22 mouse cellular contexts compared by ENCODE assay signal in the genomic region with DNA sequence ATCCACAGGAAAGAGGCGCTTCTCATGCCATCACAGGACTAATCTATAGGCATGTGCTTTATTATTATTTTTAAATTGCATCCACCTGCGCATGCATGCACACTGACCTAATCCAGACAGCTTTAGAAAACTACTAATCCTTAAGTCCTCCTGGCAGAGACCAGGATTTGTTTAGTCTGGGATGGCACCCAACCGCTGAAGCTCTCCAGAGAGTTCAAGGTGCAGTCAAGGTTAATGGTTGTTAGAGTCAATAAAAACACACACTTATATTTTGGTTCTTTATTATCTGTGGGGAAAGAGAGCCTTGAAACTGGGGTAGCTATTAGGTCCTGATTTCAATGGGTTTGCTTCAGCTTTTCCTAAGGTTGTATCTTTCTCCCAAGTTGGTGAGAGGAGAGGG. TPM values are rescaled to one million over a fixed set of nuclear protein-coding genes. Genes with fewer than 3 reads are reported as not detected.
A peak's percentile ranks its signal among the peaks of the same experiment; 100 is the strongest.
DNase-seq lines count a peak whose midpoint lies in the region; ATAC-seq lines count a peak whose summit lies in the region.
"Had no signal": no experiment of that assay in that cellular context is flagged by ENCODE, and none has a peak within 500 bp of the region (broad histone marks: within the 10 kb centered on the region; RNA-seq: fewer than 3 reads in every experiment).

No protein-coding gene starts in this region.

- 80% methylated on average over 3 of the region's 3 CpGs for WGBS in heart, embryonic 11.5 days (ENCODE audit: insufficient replicate concordance)

- DNase-seq in adrenal gland, adult 2 months: peak; percentile 17
- DNase-seq in adrenal gland, postnatal 25 days: no peak
- DNase-seq in heart, adult 9 months (ENCODE audit: low spot score in 2 of 2): peak; percentile 10 to 30
- peak; percentile 26 to 44 for DNase-seq in kidney, adult 8-10 months
- no peak for DNase-seq in kidney, postnatal 10 days
- DNase-seq in ovary, adult 18-20 months (ENCODE audit: low spot score): peak; percentile 49
- DNase-seq in ovary, postnatal 10 days (ENCODE audit: low spot score): no peak
- DNase-seq: cerebellum, adult 11 months; forebrain, postnatal 0 days; gastrocnemius, postnatal 36 days; left cerebral cortex, postnatal 4 days; lung, postnatal 4 days; midbrain, embryonic 14.5 days; thymus, adult 18-20 months; thymus, postnatal 36 days had no signal

- ATAC-seq in heart, embryonic 11.5 days (replicated peaks; ENCODE audit: insufficient number of reproducible peaks, low FRiP score, low TSS enrichment): no peak
- ATAC-seq: activated CD4-positive, CD25-positive, alpha-beta regulatory T cell, adult 4 months; intestine, embryonic 16.5 days had no signal

- H3K27me3 ChIP-seq in heart, embryonic 11.5 days (ENCODE audit: control insufficient read depth, insufficient read depth, low read length): no peaks in the 10 kb centered on the region
- H3K27me3 ChIP-seq: limb, embryonic 15.5 days; neural tube, embryonic 12.5 days had no signal

- H3K36me3 ChIP-seq in heart, embryonic 11.5 days (ENCODE audit: control insufficient read depth, insufficient read depth, low read length): no peaks in the 10 kb centered on the region
- H3K36me3 ChIP-seq: forebrain, embryonic 10.5 days; limb, embryonic 15.5 days; neural tube, embryonic 12.5 days had no signal

- no peak overlapping the region for H3K27ac ChIP-seq in heart, embryonic 11.5 days (ENCODE audit: low read depth, low read length)
- H3K27ac ChIP-seq: forebrain, embryonic 10.5 days; hindbrain, postnatal 0 days; limb, embryonic 15.5 days; neural tube, embryonic 12.5 days had no signal

- H3K4me3 ChIP-seq in heart, embryonic 11.5 days (ENCODE audit: low read depth, low read length): no peak overlapping the region
- H3K4me3 ChIP-seq: forebrain, embryonic 10.5 days; limb, embryonic 15.5 days; neural tube, embryonic 12.5 days had no signal

- no peak overlapping the region for H3K4me2 ChIP-seq in heart, embryonic 11.5 days
- H3K4me2 ChIP-seq: limb, embryonic 15.5 days; neural tube, embryonic 12.5 days had no signal

- H3K9ac ChIP-seq in heart, embryonic 11.5 days (ENCODE audit: low read depth, low read length): no peak overlapping the region
- H3K9ac ChIP-seq: forebrain, postnatal 0 days; limb, embryonic 15.5 days; neural tube, embryonic 12.5 days had no signal

- peaks cover 2% of the 10 kb centered on the region; the same call in 1 of the 2 replicates for H3K9me3 ChIP-seq in heart, embryonic 11.5 days (replicated peaks; ENCODE audit: control insufficient read depth, low read length)
- H3K9me3 ChIP-seq: forebrain, embryonic 10.5 days; limb, embryonic 15.5 days; neural tube, embryonic 12.5 days had no signal

- no peaks in the 10 kb centered on the region for H3K4me1 ChIP-seq in heart, embryonic 11.5 days (ENCODE audit: control insufficient read depth, insufficient read depth, low read length)
- H3K4me1 ChIP-seq: forebrain, embryonic 10.5 days; limb, embryonic 15.5 days; neural tube, embryonic 12.5 days had no signal

RNA-seq across cellular contexts. Expression of a gene that starts 35.1 kb away (rescaled TPM):
- total RNA-seq in adrenal gland, adult 2 months (2021): 100 to 1,000 TPM in 1 of 2 experiments, 10 to 100 TPM in 1; 97.8 to 181 TPM
- 8.1 and 12.8 TPM in 2 replicates for polyA plus RNA-seq in adrenal gland, adult 2 months (2012; rRNA removed)
- 123 and 131 TPM in 2 replicates for total RNA-seq in adrenal gland, postnatal 25 days (2021)
- polyA plus RNA-seq in heart, embryonic 11.5 days (2014; fragmentation: Nextera tagmentation; extraction: Ambion mirVana): 195 and 206 TPM in 2 replicates

RNA-seq across cellular contexts. Expression of a gene that starts 35.1 kb away (rescaled TPM):
- total RNA-seq in adrenal gland, adult 2 months (2021): 10 to 100 TPM; 40.0 to 48.8 TPM
- polyA plus RNA-seq in adrenal gland, adult 2 months (2012; rRNA removed): 0.57 and 0.65 TPM in 2 replicates
- total RNA-seq in adrenal gland, postnatal 25 days (2021): 23.8 and 31.4 TPM in 2 replicates
- 5.2 and 6.4 TPM in 2 replicates for polyA plus RNA-seq in heart, embryonic 11.5 days (2014; fragmentation: Nextera tagmentation; extraction: Ambion mirVana)

Comparison
In these comparisons a context has a peak if more than half of its experiments do, and no peak if none do; other contexts are left out.
1. DNase-seq: peak in adrenal gland, adult 2 months (single experiment), heart, adult 9 months (2 of 2), kidney, adult 8-10 months (2 of 2) and ovary, adult 18-20 months (single experiment); none in adrenal gland, postnatal 25 days (single experiment), kidney, postnatal 10 days (single experiment) and ovary, postnatal 10 days (single experiment).